Mouse (Mus musculus) T-cell, adult 2 months (primary cell): ENCODE measurements at regions not wholly inside any gene's neighbourhood (a gene's known extent, or its start where the extent isn't known, plus 50 kb on each side); places are given as distances from the start of the nearest gene placed in this dataset.

Source experiments
- DNase-seq: peaks from one replicate; pipeline ENCODE4 v3.0.0; 2022; ENCODE audit warnings: low spot score

GRCm38 (mm10) chr6:100387042-100387441 lies 99.8 kb upstream of the Rybp start:
- DNase-seq: no peak

GRCm38 (mm10) chr6:100385640-100386039 lies 98.4 kb upstream of the Rybp start:
- DNase-seq: no peak

GRCm38 (mm10) chr6:100381046-100381445 lies 93.8 kb upstream of the Rybp start:
- DNase-seq: no peak

- DNase-seq: no peak
Observed at GRCm38 (mm10) chr6:100380536-100380935, 93.3 kb upstream of the Rybp start.

- no peak for DNase-seq
Observed at GRCm38 (mm10) chr6:100379792-100380191, 92.5 kb upstream of the Rybp start.

GRCm38 (mm10) chr6:100378533-100378874 lies 91.2 kb upstream of the Rybp start:
- DNase-seq: no peak

- no peak for DNase-seq
Observed at GRCm38 (mm10) chr6:100377828-100378532, 90.7 kb upstream of the Rybp start.

GRCm38 (mm10) chr6:100376656-100377055 lies 89.4 kb upstream of the Rybp start:
- no peak for DNase-seq

GRCm38 (mm10) chr6:100370828-100371227 lies 83.5 kb upstream of the Rybp start:
- no peak for DNase-seq

- DNase-seq: no peak
Observed at GRCm38 (mm10) chr6:100370358-100370757, 83.1 kb upstream of the Rybp start.

- no peak for DNase-seq
Observed at GRCm38 (mm10) chr6:100366231-100366630, 78.9 kb upstream of the Rybp start.

- no peak for DNase-seq
Observed at GRCm38 (mm10) chr6:100365791-100366190, 78.5 kb upstream of the Rybp start.

- no peak for DNase-seq
Observed at GRCm38 (mm10) chr6:100363683-100364082, 76.4 kb upstream of the Rybp start.

- no peak for DNase-seq
Observed at GRCm38 (mm10) chr6:100356617-100357399, 69.5 kb upstream of the Rybp start.

GRCm38 (mm10) chr6:100355858-100356257 lies 68.6 kb upstream of the Rybp start:
- no peak for DNase-seq

- DNase-seq: no peak
Observed at GRCm38 (mm10) chr6:100347481-100347880, 60.2 kb upstream of the Rybp start.

- no peak for DNase-seq
Observed at GRCm38 (mm10) chr6:100345073-100345472, 57.8 kb upstream of the Rybp start.

GRCm38 (mm10) chr6:100341305-100342290 lies 54.3 kb upstream of the Rybp start:
- no peak for DNase-seq

- DNase-seq: no peak
Observed at GRCm38 (mm10) chr6:100338291-100338690, 51.0 kb upstream of the Rybp start.
